Mouse (Mus musculus) heart, embryonic 16.5 days (tissue): ENCODE results near the gene Nlrp1a. TPM values are rescaled to one million over a fixed set of nuclear protein-coding genes. Genes with fewer than 3 reads are reported as not detected.

Experiments used
- ATAC-seq: fragments of 200-750 bp; cut with Nextera tagmentation; replicated peaks from 2 replicates; pipeline ENCODE4 v1.8.0; 2017; ENCODE audit warnings: moderate number of reproducible peaks; ENCODE audit not compliant: insufficient read depth, low FRiP score; ENCODE audit errors: extremely low read depth
- H3K27ac ChIP-seq: fragments of 300-500 bp; sonication (generic); 2 replicates; pipeline ENCODE4 v1.5.1; 2014; ENCODE audit warnings: mild to moderate bottlenecking, low read length, control low read depth, moderate library complexity
- H3K27me3 ChIP-seq: fragments of 300-500 bp; sonication (generic); 2 replicates; pipeline ENCODE4 v1.6.1; 2014; ENCODE audit warnings: low read length, mixed read lengths; ENCODE audit not compliant: control insufficient read depth, insufficient read depth
- H3K36me3 ChIP-seq: fragments of 300-500 bp; sonication (generic); 2 replicates; pipeline ENCODE4 v1.6.1; 2014; ENCODE audit not compliant: control insufficient read depth, insufficient read depth
- H3K4me1 ChIP-seq: fragments of 300-500 bp; sonication (generic); 2 replicates; pipeline ENCODE4 v1.6.1; 2014; ENCODE audit warnings: low read length, mixed read lengths; ENCODE audit not compliant: control insufficient read depth, insufficient read depth
- H3K4me2 ChIP-seq: fragments of 300-500 bp; sonication (generic); 2 replicates; pipeline ENCODE4 v1.6.1; 2014; ENCODE audit warnings: low read depth, mild to moderate bottlenecking, control low read depth, low read length
- H3K4me3 ChIP-seq: fragments of 300-500 bp; sonication (generic); 2 replicates; pipeline ENCODE4 v1.5.1; 2014; ENCODE audit warnings: mild to moderate bottlenecking, control low read depth, low read length
- H3K9ac ChIP-seq: fragments of 300-500 bp; sonication (generic); 2 replicates; pipeline ENCODE4 v1.6.1; 2014; ENCODE audit warnings: low read length, control low read depth
- H3K9me3 ChIP-seq: fragments of 300-500 bp; sonication (generic); replicated peaks from 2 replicates; pipeline ENCODE4 v1.6.1; 2016; ENCODE audit warnings: low read length; ENCODE audit not compliant: control insufficient read depth
- WGBS: fragments of 180-500 bp; shearing (Covaris S2); extraction: QIAGEN DNeasy Blood & Tissue Kit; methylation state at CpG from one replicate; pipeline ENCODE4 v1.1.7; 2014; 5-methylcytosine and 5-hydroxymethylcytosine counted together
- polyA plus RNA-seq: library from polyadenylated mRNA; unstranded; fragments of >200 nt; fragmentation: Nextera tagmentation; extraction: Ambion mirVana; gene quantifications from 2 replicates; pipeline ENCODE4 v1.2.1, GENCODE M21; 2015

Gene Nlrp1a
- polyA plus RNA-seq, 1 experiment from 2014 or later = 0.20 TPM

GRCm38 (mm10) chr11:71076342-71076741 lies 68.2 kb downstream of the Nlrp1a start:
- Histone ChIP-seq H3K36me3 (no peaks in the 10 kb centered on the region), H3K27me3 (no peaks in the 10 kb centered on the region), H3K9ac (no peak overlapping the region), H3K4me3 (no peak overlapping the region), H3K4me1 (no peaks in the 10 kb centered on the region), H3K4me2 (no peak overlapping the region), H3K9me3 (peaks cover 4% of the 10 kb centered on the region; the same call in 1 of the 2 replicates), H3K27ac (no peak overlapping the region)
- 45% methylated on average over 1 of the region's 1 CpGs for WGBS
- ATAC-seq = no peak

GRCm38 (mm10) chr11:71052554-71052953 lies 92.0 kb downstream of the Nlrp1a start:
- no peaks in the 10 kb centered on the region for H3K4me1 ChIP-seq
- 0% methylated on average over 1 of the region's 1 CpGs for WGBS
- H3K27ac ChIP-seq = no peak overlapping the region
- no peak overlapping the region for H3K4me2 ChIP-seq
- ATAC-seq = no peak
- no peaks in the 10 kb centered on the region for H3K36me3 ChIP-seq
- no peak overlapping the region for H3K9ac ChIP-seq
- H3K9me3 ChIP-seq = no peaks in the 10 kb centered on the region
- no peaks in the 10 kb centered on the region for H3K27me3 ChIP-seq
- H3K4me3 ChIP-seq = no peak overlapping the region

Other genes with a start within 250 kb of the Nlrp1a start
- gene Nup88, start 174.7 kb downstream of the Nlrp1a start, polyA plus RNA-seq = 117 and 124 TPM in 2 replicates
- 54.7 and 55.3 TPM in 2 replicates for gene Rpain, start 174.5 kb downstream of the Nlrp1a start, polyA plus RNA-seq
- 279 and 291 TPM in 2 replicates for gene C1qbp, start 161.7 kb downstream of the Nlrp1a start, polyA plus RNA-seq
- gene Dhx33, start 140.3 kb downstream of the Nlrp1a start, polyA plus RNA-seq = 12.4 and 13.0 TPM in 2 replicates
- 25.3 and 26.2 TPM in 2 replicates for gene Mis12, start 125.1 kb downstream of the Nlrp1a start, polyA plus RNA-seq
- 33.8 and 35.1 TPM in 2 replicates for gene Derl2, start 124.9 kb downstream of the Nlrp1a start, polyA plus RNA-seq
- 18.0 and 20.9 TPM in 2 replicates for gene 6330403K07Rik, start 111.2 kb downstream of the Nlrp1a start, polyA plus RNA-seq
- 0.09 TPM in 1 of 2 replicates, not detected in the other for gene Nlrp1b, start 86.0 kb upstream of the Nlrp1a start, polyA plus RNA-seq